Mouse (Mus musculus) CD4-positive, CD25-positive, alpha-beta regulatory T cell, adult 4 months (primary cell): ENCODE data around the gene Cep78. TPM values are rescaled to one million over a fixed set of nuclear protein-coding genes. Genes with fewer than 3 reads are reported as not detected.

Experiments used
- ATAC-seq: one replicate; pipeline ENCODE4 v1.8.0; 2017
- polyA plus RNA-seq, 2 experiments: library from polyadenylated mRNA; unstranded; fragments of 100-300 nt; shearing (Covaris generic); gene quantifications; one replicate each; pipeline ENCODE4 v1.2.1; 2017

Cep78 gene
- polyA plus RNA-seq, result 1 to 10 TPM; 2.2 to 3.4 TPM

- peak; percentile 92 for ATAC-seq
Measured at GRCm38 (mm10) chr19:15984449-15985171, at the start of gene Cep78. Gene Cep78 (minus strand): TSS chr19:15984989.

- ATAC-seq, result no peak
Measured at GRCm38 (mm10) chr19:16031276-16031675, 46.5 kb upstream of the Cep78 start.

- ATAC-seq, result peak; percentile 98
Measured at GRCm38 (mm10) chr19:16029253-16029771, 44.5 kb upstream of the Cep78 start.

GRCm38 (mm10) chr19:16028746-16029252 is 44.0 kb upstream of the Cep78 start:
- peak; percentile 40 for ATAC-seq

GRCm38 (mm10) chr19:16027876-16028670 is 43.3 kb upstream of the Cep78 start:
- no peak for ATAC-seq

- no peak for ATAC-seq
Measured at GRCm38 (mm10) chr19:16026276-16026675, 41.5 kb upstream of the Cep78 start.

GRCm38 (mm10) chr19:16022178-16022577 is 37.4 kb upstream of the Cep78 start:
- no peak for ATAC-seq

GRCm38 (mm10) chr19:16016171-16016570 is 31.4 kb upstream of the Cep78 start:
- no peak for ATAC-seq

GRCm38 (mm10) chr19:16015191-16015968 is 30.6 kb upstream of the Cep78 start:
- no peak for ATAC-seq

GRCm38 (mm10) chr19:16009746-16010337 is 25.1 kb upstream of the Cep78 start:
- ATAC-seq, result no peak

- ATAC-seq, result no peak
Measured at GRCm38 (mm10) chr19:16009111-16009510, 24.3 kb upstream of the Cep78 start.

- no peak for ATAC-seq
Measured at GRCm38 (mm10) chr19:16007131-16007530, 22.3 kb upstream of the Cep78 start.

- ATAC-seq, result no peak
Measured at GRCm38 (mm10) chr19:15998157-15998556, 13.4 kb upstream of the Cep78 start.

GRCm38 (mm10) chr19:15996901-15997564 is 12.2 kb upstream of the Cep78 start:
- ATAC-seq, result no peak

- no peak for ATAC-seq
Measured at GRCm38 (mm10) chr19:15990102-15990501, 5.3 kb upstream of the Cep78 start.

GRCm38 (mm10) chr19:15985172-15985713 is 454 bp upstream of the Cep78 start:
- peak; percentile 38 for ATAC-seq

- ATAC-seq, result no peak
Measured at GRCm38 (mm10) chr19:15983739-15984344, 947 bp downstream of the Cep78 start.

- ATAC-seq, result no peak
Measured at GRCm38 (mm10) chr19:15982926-15983738, 1.7 kb downstream of the Cep78 start.

- peak; percentile 67 for ATAC-seq
Measured at GRCm38 (mm10) chr19:15981861-15982260, 2.9 kb downstream of the Cep78 start.

GRCm38 (mm10) chr19:15973365-15973764 is 11.4 kb downstream of the Cep78 start:
- no peak for ATAC-seq
